Mouse (Mus musculus) ovary, postnatal 14 days (tissue): ENCODE data around the gene D6Ertd527e.

Experiments
- DNase-seq: peaks from one replicate; pipeline ENCODE4 v3.0.0; 2022; ENCODE audit warnings: low spot score

Gene D6Ertd527e

GRCm38 (mm10) chr6:87152461-87153230 is 48.1 kb downstream of the D6Ertd527e start:
- no peak for DNase-seq

GRCm38 (mm10) chr6:87153231-87153580 is 48.7 kb downstream of the D6Ertd527e start:
- DNase-seq = no peak

- DNase-seq = no peak
Observed at GRCm38 (mm10) chr6:87153836-87154235, 49.3 kb downstream of the D6Ertd527e start.

- no peak for DNase-seq
Observed at GRCm38 (mm10) chr6:87158062-87158623, 53.6 kb downstream of the D6Ertd527e start.

GRCm38 (mm10) chr6:87160196-87160595 is 55.6 kb downstream of the D6Ertd527e start:
- DNase-seq = no peak

- DNase-seq = no peak
Observed at GRCm38 (mm10) chr6:87161391-87162263, 57.1 kb downstream of the D6Ertd527e start.
